Mouse (Mus musculus) induced T-regulatory cell, adult 2 months (primary cell): ENCODE results near the gene Gtpbp4.
A peak's percentile ranks its signal among the peaks of the same experiment; 100 is the strongest.
"Not testable (repeated sequence)": the region's sequence is repeated elsewhere in the genome, so short reads cannot be mapped to it uniquely, and the experiment has no call there.

Source experiments
- DNase-seq: peaks from one replicate; pipeline ENCODE4 v3.0.0-alpha.2; 2012; ENCODE audit warnings: low read depth

The Gtpbp4 gene

GRCm38 (mm10) chr13:8995990-8996786 is at the start of gene Gtpbp4:
TSS of gene Gtpbp4 (minus strand) at chr13:8996083.
- peak; percentile 98 for DNase-seq

- DNase-seq = no peak
These were observed 48.8 kb upstream of the Gtpbp4 start for GRCm38 (mm10) chr13:9044731-9045130.

- no peak for DNase-seq
These were observed 47.6 kb upstream of the Gtpbp4 start for GRCm38 (mm10) chr13:9043289-9044049.

- no peak for DNase-seq
These were observed 44.7 kb upstream of the Gtpbp4 start for GRCm38 (mm10) chr13:9040626-9041025.

GRCm38 (mm10) chr13:9031996-9032661 is 36.2 kb upstream of the Gtpbp4 start:
- DNase-seq = no peak

- DNase-seq = peak; percentile 9
These were observed 34.5 kb upstream of the Gtpbp4 start for GRCm38 (mm10) chr13:9030364-9030763.

GRCm38 (mm10) chr13:9027251-9027650 is 31.4 kb upstream of the Gtpbp4 start:
- peak; percentile 6 for DNase-seq

- DNase-seq = no peak
These were observed 26.7 kb upstream of the Gtpbp4 start for GRCm38 (mm10) chr13:9022623-9023022.

- DNase-seq = no peak
These were observed 25.7 kb upstream of the Gtpbp4 start for GRCm38 (mm10) chr13:9021556-9021955.

- no peak for DNase-seq
These were observed 23.8 kb upstream of the Gtpbp4 start for GRCm38 (mm10) chr13:9019713-9020112.

- DNase-seq = no peak
These were observed 23.2 kb upstream of the Gtpbp4 start for GRCm38 (mm10) chr13:9018974-9019587.

GRCm38 (mm10) chr13:9017190-9017589 is 21.3 kb upstream of the Gtpbp4 start:
- no peak for DNase-seq

GRCm38 (mm10) chr13:9014431-9014830 is 18.5 kb upstream of the Gtpbp4 start:
- no peak for DNase-seq

- no peak for DNase-seq
These were observed 17.6 kb upstream of the Gtpbp4 start for GRCm38 (mm10) chr13:9013483-9013882.

GRCm38 (mm10) chr13:9011596-9012350 is 15.9 kb upstream of the Gtpbp4 start:
- peak; percentile 92 for DNase-seq

- no peak for DNase-seq
These were observed 7.4 kb upstream of the Gtpbp4 start for GRCm38 (mm10) chr13:9003306-9003705.

- DNase-seq = no peak
These were observed 3.6 kb upstream of the Gtpbp4 start for GRCm38 (mm10) chr13:8999464-8999863.

- not testable (repeated sequence) for DNase-seq
These were observed 1.3 kb upstream of the Gtpbp4 start for GRCm38 (mm10) chr13:8997221-8997620.

GRCm38 (mm10) chr13:8995159-8995989 is 509 bp downstream of the Gtpbp4 start:
- DNase-seq = peak; percentile 81

GRCm38 (mm10) chr13:8992231-8992630 is 3.7 kb downstream of the Gtpbp4 start:
- no peak for DNase-seq

- no peak for DNase-seq
These were observed 22.9 kb downstream of the Gtpbp4 start for GRCm38 (mm10) chr13:8972972-8973371.
